Mouse (Mus musculus) urinary bladder, postnatal 36 days (tissue): ENCODE data around the gene Taar9.
"Not testable (repeated sequence)": the region's sequence is repeated elsewhere in the genome, so short reads cannot be mapped to it uniquely, and the experiment has no call there.

ENCODE experiments used
- DNase-seq, 2 experiments: peaks; one replicate each; pipeline ENCODE4 v3.0.0; 2022; ENCODE audit warnings: low spot score in 2 of 2, mixed read lengths in 1 of 2

The Taar9 gene

GRCm38 (mm10) chr10:24076200-24076599 is 33.1 kb downstream of the Taar9 start, which contains the start of gene Taar8a:
Gene Taar8a, plus strand, starts transcription at chr10:24076500.
- not testable (repeated sequence) for DNase-seq

GRCm38 (mm10) chr10:24074751-24075150 is 34.6 kb downstream of the Taar9 start:
- DNase-seq, result not testable (repeated sequence)

GRCm38 (mm10) chr10:24058986-24059385 is 50.3 kb downstream of the Taar9 start:
- no peak for DNase-seq
